Mouse (Mus musculus) cortical plate, adult 2 months (tissue): Measurements from ENCODE around the gene Npr1. TPM values are rescaled to one million over a fixed set of nuclear protein-coding genes. Genes with fewer than 3 reads are reported as not detected.

Source experiments
- H3K27ac ChIP-seq: fragments of 200-500 bp; 2 replicates; pipeline ENCODE4 v1.5.1; 2012; ENCODE audit warnings: low read length, control low read depth, inconsistent platforms; ENCODE audit not compliant: insufficient read depth
- H3K4me1 ChIP-seq: fragments of 200-500 bp; 2 replicates; pipeline ENCODE4 v1.6.1; 2011; ENCODE audit warnings: low read length; ENCODE audit not compliant: control insufficient read depth, insufficient read depth
- H3K4me3 ChIP-seq: fragments of 200-500 bp; 2 replicates; pipeline ENCODE4 v1.5.1; 2011; ENCODE audit warnings: mild to moderate bottlenecking, low read length, control low read depth; ENCODE audit not compliant: insufficient read depth
- CTCF ChIP-seq: fragments of 200-500 bp; IDR thresholded peaks from 2 replicates; pipeline ENCODE4 v1.5.1; 2011; ENCODE audit warnings: mild to moderate bottlenecking, control low read depth, low read length; ENCODE audit not compliant: insufficient read depth; ENCODE audit errors: extremely low read depth
- POLR2A ChIP-seq: fragments of 200-500 bp; IDR thresholded peaks from 2 replicates; pipeline ENCODE4 v1.6.1; 2011; ENCODE audit warnings: mild to moderate bottlenecking, low read length, control low read depth; ENCODE audit not compliant: insufficient read depth; ENCODE audit errors: extremely low read depth
- polyA plus RNA-seq: library from polyadenylated mRNA; depleted of rRNA; stranded (reverse); fragments of >200 nt; gene quantifications from 2 replicates; pipeline ENCODE4 v1.2.3, GENCODE M21; 2012

Gene Npr1
- polyA plus RNA-seq, 1 experiment = 3.3 TPM

DNA sequence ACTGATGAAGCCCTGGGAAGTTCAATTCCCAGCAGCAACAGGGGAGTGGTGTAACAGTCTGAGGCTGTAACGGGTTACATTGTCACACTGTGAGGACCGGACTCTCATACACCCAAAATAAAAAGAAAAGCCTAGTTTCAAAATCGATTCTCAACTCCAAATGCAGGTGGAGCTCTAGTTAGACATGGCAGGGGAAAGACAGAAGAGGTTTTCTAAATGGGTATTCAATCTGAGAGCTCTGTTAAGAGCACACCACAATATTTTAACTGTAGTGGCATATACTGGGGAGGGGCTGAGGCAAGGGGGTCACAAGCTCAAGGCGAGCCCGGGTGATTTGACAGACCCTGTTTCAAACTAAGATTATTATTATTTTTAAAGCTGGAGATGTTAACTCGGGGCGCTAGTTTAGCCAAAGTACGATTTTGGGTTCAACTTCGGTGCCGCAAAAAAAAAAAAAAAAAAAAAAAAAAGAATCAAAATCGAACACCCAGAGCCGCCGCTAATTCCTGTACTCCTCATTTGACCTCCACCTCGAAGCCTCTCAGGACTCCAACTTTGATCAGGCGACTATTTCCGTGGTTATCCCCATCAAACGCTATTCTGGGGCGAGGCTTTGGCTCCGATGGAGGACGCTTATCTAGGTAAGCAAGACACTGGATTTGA lies 42.8 kb upstream of the Npr1 start:
- peaks cover 6% of the 10 kb centered on the region; the same call in 1 of the 2 replicates for H3K4me1 ChIP-seq
- H3K27ac ChIP-seq = 0 out of 2 replicates have a peak overlapping the region, but pooled peaks have one; percentile 49
- H3K4me3 ChIP-seq = peak overlapping the region; percentile 86
- TF ChIP-seq POLR2A (no peak), CTCF (no peak)

DNA sequence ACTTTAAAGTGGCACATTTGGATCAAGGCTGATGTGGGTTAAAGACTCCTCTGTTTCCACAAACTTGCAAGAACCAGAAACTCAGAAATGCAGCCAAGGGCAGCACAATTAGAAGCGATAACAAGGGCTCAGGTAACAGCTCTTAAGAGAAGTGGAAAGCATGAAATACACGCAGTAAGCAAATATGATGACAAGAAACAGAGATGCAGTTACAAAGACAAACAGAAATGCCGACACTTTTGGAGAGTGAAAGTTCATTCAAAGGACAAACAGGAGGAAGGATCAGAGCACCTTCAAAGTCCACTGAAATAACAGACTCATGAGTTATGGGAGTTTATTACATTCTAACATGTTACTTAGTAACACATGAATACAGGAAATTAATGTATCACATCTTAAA lies 40.7 kb upstream of the Npr1 start:
- H3K4me3 ChIP-seq = no peak overlapping the region
- peaks cover 6% of the 10 kb centered on the region; the same call in 1 of the 2 replicates for H3K4me1 ChIP-seq
- no peak overlapping the region for H3K27ac ChIP-seq
- TF ChIP-seq POLR2A = no peak

DNA sequence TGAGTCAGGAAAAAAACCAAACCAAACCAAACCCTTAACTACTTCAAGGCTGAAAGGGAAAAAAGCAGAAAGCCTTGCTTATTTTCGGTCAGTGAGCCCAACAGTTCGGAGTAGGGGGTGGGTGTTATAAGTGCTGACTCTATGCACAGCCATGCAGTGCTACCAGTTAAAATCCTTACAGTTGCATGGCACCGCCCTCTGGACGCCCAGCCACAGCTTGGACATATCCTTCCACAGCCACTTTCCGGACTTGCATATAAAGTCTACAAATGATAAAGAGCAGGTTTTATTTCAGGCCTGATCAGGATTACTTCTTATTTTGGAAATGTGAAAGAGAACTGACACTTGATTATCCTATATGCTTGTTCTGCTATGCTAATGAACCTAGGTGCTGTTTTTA lies 39.5 kb upstream of the Npr1 start:
- TF ChIP-seq CTCF = no peak
- no peak for TF ChIP-seq POLR2A
- Histone ChIP-seq H3K4me1 (peaks cover 6% of the 10 kb centered on the region; the same call in 1 of the 2 replicates), H3K27ac (no peak overlapping the region), H3K4me3 (no peak overlapping the region)

DNA sequence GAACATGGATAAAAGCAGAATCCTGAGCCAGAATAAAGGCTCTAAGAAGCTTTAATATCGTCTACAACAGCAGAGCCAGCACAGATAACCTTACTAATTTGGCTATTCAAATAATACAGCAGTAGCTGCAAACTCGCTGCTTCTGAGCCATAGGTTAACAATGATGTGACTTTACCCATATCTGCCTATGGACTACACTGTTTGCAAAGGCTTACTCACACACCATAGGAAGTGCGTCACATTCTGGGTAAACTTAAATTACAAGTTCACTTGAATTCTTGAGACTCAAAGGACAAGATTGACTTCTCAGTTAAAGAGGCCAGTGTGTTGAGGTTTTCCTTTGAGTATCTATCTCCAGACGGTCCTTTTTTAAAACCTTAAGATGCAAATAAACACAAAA lies 37.8 kb upstream of the Npr1 start:
- TF ChIP-seq CTCF = no peak
- no peak for TF ChIP-seq POLR2A
- Histone ChIP-seq H3K4me1 (peaks cover 6% of the 10 kb centered on the region; the same call in 1 of the 2 replicates), H3K27ac (no peak overlapping the region), H3K4me3 (no peak overlapping the region)

DNA sequence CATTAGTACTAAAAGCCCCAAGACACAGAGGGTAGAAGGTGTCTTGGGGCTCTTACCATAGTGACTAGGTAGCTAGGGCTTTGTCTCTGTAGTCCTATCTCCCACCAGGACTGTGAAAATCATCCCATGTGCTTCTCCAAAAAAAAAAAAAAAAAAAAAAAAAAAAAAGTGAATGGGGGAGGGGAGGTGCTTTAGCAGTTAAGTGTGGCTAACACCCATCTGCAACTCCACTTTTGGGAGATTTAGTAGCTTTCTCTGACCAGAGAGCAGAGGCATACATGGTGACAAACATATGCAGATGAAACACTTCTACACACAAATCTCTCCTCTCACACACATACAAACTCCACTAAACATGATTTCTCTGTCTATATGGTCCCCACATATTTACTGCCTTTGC lies 31.9 kb upstream of the Npr1 start:
- no peaks in the 10 kb centered on the region for H3K4me1 ChIP-seq
- TF ChIP-seq CTCF (no peak), POLR2A (no peak)
- no peak overlapping the region for H3K4me3 ChIP-seq
- H3K27ac ChIP-seq = no peak overlapping the region

DNA sequence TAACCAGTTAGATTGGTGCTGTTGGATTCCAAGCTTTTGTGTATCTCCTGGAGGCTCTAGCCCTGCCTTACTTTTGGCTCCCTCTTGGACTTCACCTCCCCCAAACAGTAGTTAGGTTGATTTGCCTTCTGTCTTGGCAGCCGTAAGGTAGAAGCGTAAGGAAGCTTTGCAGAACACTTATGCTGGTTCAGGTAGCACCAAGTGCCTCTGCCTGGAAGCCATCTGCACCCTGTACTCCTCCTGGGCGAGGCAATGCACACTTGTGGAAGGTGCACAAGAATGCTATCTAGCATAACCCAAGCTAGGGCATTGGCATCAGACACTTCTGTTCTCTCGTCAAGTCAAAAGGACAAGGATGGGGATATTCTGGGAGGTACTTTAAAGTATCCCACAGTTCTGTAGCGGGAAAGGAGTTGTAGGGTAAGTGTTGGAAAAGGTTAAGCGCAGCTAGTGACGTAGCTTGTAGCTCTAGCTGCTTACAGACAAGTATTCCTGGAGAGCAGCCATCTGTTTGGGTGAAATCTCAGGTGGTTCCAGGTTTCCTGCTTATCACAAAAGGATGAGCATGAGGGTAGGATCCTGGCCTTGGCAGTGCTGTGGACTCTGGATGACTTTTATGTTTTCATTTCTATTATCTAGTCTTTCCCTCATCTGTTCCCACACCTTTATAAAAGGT lies 30.3 kb upstream of the Npr1 start:
- TF ChIP-seq CTCF (no peak), POLR2A (0 out of 2 replicates have a peak, but pooled peaks have one; percentile 1)
- Histone ChIP-seq H3K4me3 (no peak overlapping the region), H3K27ac (no peak overlapping the region), H3K4me1 (no peaks in the 10 kb centered on the region)

DNA sequence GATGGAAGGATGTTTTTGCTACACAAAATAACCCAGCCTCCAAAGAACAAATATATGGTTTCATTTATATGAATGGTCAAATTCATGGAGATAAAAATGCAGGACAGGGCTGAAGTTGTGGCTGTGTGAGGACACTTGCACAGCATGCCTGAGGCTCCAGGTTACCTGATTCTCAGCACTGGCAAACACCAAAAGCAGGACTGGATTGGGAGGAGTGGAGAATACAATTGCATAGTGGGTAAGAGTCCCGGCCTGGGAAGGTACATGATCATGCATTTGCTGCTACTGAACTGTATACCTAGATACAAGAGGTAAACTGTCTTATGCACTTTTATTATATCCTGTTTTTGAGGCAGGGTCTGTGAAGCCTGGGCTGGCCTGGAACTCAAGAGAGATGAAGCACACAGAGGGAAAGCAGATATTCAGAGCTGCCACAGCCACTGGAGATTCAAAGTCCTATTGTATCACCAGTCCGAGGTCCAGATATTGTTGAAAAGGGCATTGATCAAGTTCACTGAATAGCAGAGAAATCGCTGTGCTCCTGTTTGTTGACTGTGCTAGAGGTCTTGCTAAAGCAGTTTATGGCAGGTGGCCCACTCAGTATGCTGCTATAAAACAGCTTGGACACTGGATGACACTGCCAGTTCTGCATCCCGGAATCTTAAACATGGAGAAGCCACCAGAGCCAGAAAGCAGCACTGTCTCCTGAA lies 28.3 kb upstream of the Npr1 start:
- H3K4me3 ChIP-seq = no peak overlapping the region
- H3K27ac ChIP-seq = no peak overlapping the region
- H3K4me1 ChIP-seq = no peaks in the 10 kb centered on the region
- TF ChIP-seq POLR2A = no peak
- no peak for TF ChIP-seq CTCF

DNA sequence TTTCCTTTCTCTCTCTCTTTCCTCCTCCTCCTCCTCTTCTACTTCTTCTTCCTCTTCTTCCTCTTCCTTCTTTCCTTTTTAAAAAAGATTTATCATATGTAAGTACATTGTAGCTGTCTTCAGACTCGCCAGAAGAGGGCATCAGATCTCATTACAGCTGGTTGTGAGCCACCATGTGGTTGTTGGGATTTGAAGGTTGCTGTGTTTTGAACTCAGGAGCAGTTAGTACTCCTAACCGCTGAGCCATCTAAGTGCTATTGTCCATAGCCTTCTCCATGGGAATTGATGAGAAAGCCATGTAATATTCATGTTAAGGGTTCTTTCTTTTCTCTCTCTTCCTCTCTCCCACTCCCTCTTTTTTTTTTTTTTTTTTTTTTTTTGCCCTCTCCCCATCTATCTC lies 25.7 kb upstream of the Npr1 start:
- TF ChIP-seq POLR2A (no peak), CTCF (no peak)
- no peak overlapping the region for H3K27ac ChIP-seq

DNA sequence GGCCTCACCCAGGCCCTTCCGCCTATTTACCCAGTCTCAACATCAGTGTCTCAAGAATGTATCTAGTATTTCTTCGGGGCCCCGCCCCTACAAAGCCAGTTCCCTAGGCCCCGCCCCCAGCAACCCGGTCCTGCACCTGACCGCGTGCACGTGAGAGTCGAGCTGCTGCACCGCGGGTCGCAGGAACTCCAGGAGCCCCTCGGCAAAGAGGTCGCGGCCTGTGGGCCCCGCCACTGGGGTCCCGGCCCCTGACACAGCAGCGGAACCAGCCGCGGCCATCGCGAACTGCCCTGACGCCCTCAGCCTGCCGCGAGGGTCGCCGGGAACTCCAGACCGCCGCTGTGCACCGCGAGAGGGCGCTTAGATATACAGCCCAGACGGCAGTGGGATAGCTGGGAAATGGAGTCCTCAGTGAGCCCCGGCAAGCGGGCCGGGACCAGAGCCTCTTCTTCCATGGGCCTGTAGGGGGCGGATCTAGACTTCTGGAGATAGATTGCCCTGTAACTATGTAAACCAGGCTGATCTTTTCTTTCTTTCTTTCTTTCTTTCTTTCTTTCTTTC lies 25.1 kb upstream of the Npr1 start, which contains the start of gene Snapin:
TSS of gene Snapin (minus strand) at position 338 of the 561 bp plus-strand sequence.
- no peaks in the 10 kb centered on the region for H3K4me1 ChIP-seq
- peak within 1 kb of the TSS; percentile 69 for H3K27ac ChIP-seq
- peak within 1 kb of the TSS; percentile 55 for H3K4me3 ChIP-seq
- TF ChIP-seq POLR2A (peak; percentile 55; the same call in 1 of the 2 replicates), CTCF (peak; percentile 62)

More for the DNA sequence above, 25.7 kb upstream of the Npr1 start:
- Histone ChIP-seq H3K4me1 (no peaks in the 10 kb centered on the region), H3K4me3 (no peak overlapping the region; the same call in 1 of the 2 replicates)
